Mouse (Mus musculus) 3T3-L1 (cell line): ENCODE data around the gene Cbfa2t2.

Experiments
- DNase-seq: peaks from one replicate; pipeline ENCODE4 v3.0.0-alpha.2; 2015; ENCODE audit warnings: low read depth, low spot score

The Cbfa2t2 gene

DNA sequence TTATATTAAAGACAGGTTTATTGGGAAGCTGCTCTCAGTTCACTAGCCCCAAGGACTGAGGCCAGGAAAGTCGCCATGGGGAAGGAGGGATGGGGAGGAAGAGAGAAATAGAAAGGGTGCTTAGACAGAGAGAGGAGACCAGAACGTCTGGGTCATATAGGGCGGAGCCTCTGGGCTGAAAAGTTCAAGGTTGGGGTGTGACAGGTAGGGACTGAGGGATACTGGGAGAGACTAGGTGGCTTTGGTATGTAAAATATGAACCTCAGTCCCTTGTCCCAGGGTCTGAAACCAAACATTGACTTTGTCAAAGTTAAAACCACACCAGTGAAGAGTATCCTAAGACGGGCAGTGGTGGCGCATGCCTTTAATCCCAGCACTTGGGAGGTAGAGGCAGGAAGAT is 30.9 kb downstream of the Cbfa2t2 start:
- no peak for DNase-seq

DNA sequence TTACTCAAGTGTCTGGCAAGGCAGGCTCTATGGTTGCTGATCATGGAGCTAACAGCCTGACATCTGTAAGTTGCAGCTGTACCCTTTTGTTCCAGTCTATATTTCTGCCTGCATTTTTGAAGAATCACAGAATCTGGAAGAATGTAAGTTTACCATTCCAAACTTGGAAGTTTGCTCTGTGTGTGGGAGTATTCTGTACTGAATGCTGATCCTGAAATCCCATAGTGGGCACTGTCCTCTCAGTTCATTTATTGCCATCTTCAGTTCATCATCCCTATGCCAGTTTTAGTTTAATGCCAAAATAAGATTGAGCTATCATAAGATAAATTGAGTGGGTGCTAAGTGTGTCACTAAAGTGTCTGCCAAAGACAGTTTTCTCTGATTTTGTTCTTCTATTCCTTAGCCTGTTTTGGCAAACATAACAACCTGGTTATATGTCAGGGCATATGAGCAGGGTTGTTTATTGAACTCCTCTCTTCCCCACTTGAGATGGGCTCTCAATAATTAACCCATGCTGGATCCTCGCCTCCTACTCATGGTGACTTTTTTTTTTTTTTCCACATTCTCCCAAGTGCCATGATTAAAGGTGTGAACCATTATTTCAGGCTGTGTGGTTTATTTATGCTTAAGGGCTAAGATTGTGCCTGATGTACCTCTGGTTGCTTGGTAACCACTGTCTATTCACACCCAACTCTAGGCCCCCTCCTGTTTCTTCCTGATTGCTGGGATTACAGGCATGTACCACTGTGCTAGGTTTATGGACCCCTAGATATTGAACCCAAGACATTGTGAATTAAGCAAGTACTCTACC is 38.2 kb downstream of the Cbfa2t2 start:
- DNase-seq = no peak

DNA sequence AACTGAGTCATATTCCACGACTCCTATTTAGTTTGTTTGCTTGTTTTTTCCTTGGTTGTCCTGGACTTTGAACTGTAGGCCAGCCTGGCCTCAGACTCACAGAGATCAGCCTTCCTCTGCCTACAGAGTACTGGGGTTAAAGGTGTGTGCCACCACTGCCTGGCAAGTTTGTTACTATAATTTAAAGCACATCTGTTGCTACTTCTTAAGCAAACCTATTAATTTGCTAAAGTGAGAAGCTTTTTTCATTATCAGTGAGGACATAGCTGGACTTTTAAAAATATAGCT is 38.7 kb downstream of the Cbfa2t2 start:
- DNase-seq = no peak

DNA sequence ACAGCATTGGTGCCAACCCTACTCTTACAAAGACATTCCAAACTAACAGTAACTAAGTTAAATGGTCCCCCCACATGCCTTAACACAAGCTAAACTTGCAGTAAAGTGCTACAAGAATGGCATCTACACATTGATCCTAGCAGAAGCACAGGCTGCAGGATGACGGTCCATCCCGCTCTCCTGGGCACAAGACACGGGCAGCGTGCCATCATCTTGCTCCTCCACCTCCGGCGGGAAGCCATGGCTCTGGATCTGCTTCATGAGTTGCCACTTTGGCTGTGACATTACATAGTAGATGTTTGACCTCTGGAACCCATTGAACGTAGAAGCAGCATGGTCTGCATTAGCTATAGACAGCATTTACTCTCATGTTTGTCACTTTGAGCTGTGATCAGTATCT is 39.6 kb downstream of the Cbfa2t2 start:
- DNase-seq = no peak

DNA sequence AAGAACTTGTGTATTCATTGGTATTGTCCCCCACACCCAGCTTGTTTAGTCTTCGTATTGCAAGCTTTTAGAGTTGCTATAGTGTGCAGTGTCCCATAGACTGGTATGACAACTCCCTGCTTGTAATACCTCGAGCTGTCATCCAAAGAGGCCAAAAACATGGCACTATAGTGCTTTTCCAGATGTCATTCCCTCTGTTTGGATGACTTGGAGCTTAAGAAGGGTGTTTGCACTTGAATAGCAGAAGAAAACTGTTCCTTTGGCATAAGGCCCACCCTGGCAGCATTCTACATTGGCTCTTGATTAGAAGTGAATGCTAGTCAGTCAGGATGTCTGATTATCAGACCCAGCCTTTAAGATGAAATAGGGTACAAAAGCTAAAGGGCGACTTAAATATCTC is 40.7 kb downstream of the Cbfa2t2 start:
- DNase-seq = no peak

DNA sequence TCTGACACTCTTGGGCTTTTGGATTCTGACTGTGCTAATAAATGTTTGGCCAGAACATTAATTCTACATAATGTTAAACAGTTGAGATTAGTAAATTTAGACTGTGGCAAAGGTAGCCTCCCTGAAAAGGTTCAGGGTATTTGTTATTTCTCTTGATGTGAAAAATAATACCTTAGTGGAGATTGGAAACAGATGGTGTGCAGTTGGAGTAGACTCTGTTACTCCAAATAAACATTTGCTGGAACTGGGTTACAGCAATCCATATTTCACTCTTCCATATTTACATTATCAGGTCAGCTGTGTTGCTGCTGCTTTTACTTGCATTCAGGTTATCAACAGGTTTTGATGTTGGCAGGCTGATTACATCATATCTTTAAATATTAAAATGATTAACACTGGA is 55.5 kb downstream of the Cbfa2t2 start:
- DNase-seq = peak; percentile 18

DNA sequence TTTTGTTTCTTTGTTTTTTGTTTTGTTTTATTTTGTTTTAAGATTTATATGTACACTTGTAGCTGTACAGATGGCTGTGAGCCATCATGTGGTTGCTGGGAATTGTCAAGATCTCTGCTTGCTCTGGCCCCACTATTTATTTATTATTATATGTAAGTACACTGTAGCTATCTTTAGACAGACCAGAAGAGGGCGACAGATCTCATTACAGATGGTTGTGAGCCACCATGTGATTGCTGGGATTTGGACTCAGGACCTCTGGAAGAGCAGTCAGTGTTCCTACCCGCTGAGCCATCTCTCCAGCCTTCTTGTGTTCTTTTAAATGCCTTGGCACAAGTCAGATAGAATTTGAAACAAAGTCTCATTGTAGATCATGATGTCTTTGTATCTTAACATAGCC is 57.3 kb downstream of the Cbfa2t2 start:
- peak; percentile 44 for DNase-seq

DNA sequence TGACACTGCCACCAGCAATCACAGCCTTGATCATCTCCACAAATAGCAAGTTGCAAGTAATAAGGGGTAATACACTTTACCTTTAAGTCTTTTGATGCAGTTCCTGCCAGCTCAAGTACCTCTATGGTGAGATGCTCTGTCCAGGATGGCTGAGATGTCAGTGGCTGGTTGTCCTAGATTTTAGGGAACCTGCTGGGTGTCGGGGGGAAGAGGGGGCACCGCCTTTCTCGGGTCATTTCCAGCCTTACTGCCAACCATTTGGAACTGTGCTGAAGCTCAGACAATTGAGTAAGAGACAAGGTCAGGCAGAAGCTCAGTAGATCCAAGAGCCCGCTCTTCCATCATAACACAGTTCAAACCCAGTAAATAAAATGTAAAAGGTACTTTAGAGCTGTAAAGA is 58.7 kb downstream of the Cbfa2t2 start:
- DNase-seq = no peak

DNA sequence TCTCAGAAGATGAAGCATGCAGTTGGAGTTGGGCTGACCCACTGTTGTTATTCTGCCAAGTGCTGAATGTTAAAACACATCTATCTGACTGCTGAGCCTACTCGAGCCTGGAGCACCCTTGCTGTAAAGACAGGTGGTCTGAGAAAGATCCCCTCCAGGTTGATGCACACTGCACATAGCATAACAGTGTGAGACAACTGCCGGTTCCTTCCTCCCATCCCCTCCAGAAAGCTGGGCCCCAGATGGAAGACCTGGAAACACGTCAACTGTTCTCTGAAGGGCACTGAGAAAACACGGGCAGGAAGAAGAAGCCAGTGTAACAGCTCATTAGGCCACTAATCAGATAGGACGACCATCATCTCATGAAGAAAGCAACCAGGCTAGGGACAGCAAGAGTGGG is 62.3 kb downstream of the Cbfa2t2 start:
- no peak for DNase-seq

DNA sequence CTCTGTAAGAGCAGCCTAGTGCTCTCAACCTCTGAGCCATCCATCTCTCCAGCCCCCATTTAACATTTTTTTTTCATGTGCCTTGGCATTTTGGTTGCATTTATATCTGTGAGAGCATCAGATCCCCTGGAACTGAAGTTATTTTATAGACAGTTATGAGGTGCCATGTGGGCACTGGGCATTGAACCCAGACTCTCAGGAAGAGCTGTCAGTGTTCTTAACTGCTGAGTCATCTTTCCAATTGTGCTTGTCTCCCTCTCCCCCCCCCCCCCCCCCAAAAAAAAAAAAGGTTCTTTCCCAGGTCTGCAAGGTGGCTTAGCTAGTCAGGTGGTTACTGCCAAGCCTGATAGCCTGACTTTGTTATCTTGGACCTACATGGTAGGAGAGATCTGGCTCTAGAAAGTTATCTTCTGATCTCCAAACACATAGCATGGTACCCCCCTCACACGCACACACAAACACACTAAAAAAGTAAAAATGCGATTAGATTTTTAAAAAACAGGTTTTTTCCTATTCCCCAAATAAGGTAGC is 63.5 kb downstream of the Cbfa2t2 start:
- DNase-seq = no peak

DNA sequence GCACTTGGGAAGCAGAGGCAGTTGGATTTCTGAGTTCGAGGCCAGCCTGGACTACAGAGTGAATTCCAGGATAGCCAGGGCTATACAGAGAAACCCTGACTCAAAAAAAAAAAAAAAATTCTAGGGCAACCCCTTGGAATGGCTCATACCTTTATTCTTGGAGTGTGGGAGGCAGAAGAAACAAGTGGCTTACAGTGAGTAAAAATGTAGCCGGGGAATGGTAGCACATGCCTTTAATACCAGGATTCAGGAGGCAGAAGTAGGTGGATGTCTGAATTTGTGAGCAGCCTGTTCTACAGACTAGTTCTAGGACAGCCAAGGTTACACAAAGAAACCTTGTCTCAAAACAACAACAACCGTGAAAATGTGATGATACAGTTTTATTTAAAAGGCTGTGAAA is 64.5 kb downstream of the Cbfa2t2 start:
- DNase-seq = no peak

DNA sequence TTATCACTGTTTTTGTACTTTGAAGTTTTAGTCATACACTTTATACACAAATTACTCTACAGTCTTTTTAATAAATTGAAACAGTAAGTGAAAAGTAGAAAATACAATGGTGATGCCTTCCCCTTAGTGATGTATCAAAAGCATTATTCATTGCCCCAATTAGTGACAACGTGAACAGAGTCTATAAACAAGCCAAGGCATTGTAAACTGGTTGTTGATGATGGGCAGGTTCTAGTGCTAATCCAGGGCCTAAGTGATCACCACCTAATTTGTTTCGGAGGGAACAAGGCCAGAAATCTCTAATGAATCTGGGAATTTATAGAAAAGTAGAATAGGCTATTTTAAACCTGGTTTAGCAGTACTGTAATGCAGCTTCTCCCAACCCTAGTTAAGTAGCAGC is 70.8 kb downstream of the Cbfa2t2 start:
- DNase-seq = no peak

DNA sequence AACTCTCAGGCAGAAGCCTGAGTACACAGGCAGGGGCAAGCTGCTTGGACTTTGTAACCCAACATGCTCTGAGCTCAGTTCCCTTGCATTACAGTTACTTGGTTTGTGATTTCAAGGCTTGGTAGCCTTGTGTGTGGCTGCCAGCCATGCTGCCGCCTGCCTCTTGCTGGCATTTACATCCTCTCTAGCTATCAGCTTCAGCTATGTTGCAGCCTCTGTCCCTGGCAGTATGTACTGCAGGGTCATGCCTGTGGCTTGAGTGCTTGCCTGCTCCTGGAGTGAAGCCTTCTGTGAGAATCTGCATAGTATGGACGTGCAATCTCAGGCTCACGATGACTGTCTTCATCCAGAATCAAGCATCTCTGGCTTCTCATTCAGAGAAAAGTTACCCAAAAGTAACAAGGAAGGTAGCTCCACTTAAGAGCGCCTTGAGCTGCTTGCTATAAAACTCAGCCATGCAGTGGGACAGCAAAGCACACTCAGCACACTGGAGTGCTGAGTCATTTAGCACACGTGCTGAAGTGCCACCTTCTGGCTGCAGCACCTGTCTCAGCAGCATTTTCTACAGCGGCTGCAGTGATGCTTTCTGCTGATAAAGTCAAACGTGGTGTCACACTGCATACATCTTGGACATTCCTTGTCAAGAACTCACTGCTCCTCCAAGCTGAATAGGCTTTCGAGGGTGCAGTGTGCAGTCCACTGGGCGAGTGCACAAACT is 71.4 kb downstream of the Cbfa2t2 start:
- DNase-seq = peak; percentile 22

DNA sequence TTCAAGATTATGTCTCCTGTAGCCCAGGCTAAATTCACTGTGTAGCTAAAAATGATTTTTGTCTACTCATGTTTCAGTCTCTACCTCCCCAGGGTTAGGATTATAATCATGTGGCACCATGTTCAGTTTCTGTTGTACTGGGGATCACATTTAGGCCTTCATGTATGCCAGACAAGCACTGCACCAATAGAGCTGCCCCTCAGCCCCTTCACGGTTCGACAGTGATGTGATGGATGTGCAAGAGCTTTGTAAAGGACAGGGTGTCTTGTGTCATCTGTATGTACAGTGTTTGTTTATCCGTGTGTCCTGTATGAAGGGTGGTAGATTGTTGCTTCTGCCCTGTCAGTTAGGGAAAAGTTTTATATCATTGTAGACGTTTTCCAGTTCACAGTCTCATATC is 72.2 kb downstream of the Cbfa2t2 start:
- DNase-seq = no peak

DNA sequence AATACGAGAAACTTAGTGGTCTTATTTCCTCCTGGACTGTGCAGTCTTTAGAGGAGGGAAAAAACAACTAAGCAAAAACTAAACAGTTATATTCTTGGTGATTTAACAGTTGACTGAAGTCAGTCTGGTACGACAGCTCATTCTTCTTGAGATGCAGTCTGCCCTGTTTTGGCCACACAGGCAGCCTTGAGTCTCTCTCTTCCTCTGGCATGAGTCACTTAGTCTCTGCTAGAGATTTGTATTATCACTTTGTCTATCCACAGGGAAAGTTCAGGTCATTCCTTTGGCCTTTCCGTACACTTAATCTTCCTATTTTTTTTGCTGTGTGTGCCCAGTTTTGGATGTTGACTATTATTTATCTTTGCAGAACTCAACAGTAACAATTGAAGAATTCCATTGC is 73.9 kb downstream of the Cbfa2t2 start:
- no peak for DNase-seq

DNA sequence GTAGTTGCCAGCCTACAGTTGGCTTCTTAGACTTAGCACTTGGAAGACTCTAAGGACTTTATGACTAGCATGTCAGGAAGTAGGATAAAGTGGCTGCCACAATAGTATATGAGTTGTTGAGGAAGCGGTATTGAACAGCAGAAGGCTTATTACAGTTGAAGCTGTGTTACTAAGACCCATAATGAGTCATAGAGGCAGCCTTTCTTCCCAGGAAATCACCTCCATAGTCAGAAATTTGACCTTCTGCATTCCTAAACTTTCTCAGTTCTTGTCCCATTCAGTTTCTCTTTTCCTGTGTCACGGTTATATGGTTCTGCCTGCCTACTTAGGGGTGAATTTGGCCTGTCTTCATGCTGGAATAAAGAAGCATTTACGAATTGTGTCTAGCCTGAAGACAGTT is 80.7 kb downstream of the Cbfa2t2 start:
- peak; percentile 75 for DNase-seq

DNA sequence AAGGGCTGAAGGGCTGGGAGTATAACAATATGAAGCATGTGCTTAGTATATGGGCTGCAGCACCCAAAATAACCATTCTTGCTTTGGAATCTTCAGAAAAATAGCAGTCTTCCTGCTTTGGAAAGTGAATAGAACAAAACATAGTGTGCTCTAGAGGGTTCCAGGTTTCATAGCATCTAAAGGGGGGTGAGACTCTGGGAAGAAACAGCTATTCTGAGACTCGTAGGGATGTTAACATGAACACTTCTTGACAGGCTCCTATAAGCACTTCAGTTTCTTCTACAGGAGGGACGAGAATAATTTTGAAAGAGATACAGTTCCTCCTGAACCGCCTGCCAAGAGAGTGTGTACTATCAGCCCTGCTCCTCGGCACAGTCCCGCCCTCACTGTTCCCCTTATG is 81.1 kb downstream of the Cbfa2t2 start:
- DNase-seq = no peak

DNA sequence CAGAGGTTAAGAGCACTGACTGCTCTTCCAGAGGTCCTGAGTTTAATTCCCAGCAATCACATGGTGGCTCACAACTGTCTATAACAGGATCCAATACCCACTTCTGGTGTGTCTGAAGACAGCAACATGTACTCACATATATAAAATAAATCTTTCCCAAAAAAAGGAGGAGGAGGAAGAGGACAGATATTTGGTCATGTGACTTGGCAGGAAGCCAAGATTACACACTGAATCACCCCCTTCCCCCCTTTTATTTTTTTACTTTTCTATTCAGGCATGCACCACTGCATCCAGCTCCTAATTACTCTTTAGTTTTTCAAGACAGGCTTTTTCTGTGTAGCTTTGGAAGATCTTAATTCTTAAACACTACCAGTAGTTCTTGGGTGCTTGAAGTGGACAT is 85.2 kb downstream of the Cbfa2t2 start:
- no peak for DNase-seq

DNA sequence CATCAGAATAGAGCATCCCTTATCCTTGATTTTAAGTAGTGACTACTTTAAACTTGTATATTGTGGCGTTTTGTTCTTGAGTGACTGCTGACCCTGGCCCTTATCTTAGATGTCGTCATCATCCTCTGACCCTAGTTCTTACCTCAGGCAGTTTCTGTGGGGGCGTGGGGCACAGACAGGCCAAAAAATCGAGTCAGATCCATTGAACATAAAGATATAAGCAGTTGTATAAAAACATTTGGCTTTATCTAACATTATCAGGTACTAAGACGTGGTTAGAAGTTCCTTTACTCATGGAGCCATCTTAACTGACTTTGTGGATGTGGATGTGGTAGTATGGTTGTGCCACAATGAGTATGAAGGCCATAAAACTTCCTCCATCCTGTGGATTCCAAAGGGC is 86.1 kb downstream of the Cbfa2t2 start:
- DNase-seq = no peak

DNA sequence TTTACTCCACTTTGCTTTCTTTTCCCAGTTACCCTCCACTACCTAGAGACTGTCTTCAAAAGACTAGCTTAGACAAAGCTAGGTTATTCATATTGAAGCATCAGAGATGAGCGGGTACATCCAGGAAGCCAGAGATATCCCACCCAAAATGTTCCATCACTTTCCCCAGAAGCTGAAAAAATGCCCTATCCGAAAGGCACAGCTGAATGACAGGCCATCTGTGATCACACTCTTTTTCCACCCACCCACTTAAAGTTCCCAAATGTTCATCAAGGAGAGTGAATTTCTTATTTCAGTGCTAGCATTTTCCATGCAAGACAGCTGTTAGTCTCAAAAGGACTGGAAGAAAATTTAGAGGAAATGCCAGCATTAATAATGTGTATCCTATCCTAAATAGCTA is 89.0 kb downstream of the Cbfa2t2 start:
- no peak for DNase-seq

DNA sequence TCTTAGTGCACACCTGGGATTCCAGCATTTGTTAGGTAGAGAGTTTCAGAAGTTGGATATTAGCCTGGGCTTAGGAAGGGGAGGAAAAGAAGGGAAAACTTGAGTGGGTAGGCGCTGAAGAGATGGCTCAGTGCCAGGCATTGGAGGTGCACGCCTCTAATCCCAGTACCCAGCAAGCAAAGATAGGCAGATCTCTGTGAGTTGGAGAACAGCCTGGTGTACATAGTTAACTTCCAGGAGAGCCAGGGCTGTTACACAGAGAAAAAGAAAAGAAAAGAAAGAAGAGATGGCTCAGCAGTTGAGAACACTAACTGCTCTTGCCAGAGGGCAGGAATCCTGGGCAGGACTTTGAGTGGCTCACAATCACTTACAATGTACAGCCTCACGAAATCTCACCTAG is 90.2 kb downstream of the Cbfa2t2 start:
- DNase-seq = no peak

DNA sequence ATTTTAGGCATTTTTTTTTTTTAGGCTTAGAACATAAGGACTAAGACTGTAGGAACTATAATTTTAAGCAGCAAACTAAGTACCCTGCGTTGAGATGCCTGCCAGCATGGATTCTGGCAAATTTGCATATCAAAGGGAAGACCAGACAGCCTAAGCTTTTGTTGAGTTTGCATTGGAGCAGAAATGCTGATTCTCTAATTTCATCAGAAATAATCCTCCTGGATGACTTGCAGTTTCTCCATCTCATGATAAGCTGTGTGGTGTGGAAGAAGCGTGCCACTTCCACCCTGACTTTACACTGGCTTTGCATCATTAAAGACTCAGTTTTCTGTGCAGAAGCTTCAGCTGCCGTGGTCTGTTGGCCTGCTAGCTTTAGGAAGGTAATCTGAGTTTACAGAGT is 96.6 kb downstream of the Cbfa2t2 start:
- DNase-seq = no peak

DNA sequence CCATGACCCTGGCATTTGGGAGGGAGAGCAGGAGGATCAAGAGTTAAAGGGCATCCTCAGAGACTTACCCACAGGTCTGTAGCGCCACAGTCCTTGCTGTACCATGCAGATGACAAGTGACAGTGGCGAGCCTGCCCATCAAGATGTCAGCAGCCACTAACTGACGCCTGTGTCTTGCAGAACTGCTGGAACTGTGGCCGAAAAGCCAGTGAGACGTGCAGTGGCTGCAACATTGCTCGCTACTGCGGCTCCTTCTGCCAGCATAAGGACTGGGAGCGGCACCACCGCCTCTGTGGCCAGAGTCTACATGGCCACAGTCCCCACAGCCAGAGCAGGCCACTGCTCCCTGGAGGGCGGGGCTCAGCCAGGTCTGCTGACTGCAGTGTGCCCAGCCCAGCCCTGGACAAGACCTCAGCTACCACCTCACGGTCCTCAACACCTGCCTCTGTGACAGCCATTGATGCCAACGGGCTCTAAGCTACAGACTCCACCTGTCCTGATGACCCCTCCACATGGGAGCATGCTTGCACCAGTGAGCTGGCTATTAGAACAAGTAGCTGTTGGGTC is 98.5 kb downstream of the Cbfa2t2 start:
- no peak for DNase-seq
